Mouse (Mus musculus): ENCODE measurements around the gene Nkx1-1. TPM values are rescaled to one million over a fixed set of nuclear protein-coding genes. Genes with fewer than 3 reads are reported as not detected.

Gene Nkx1-1
- polyA plus RNA-seq, 2 experiments from 2014 or later, result not detected

DNA sequence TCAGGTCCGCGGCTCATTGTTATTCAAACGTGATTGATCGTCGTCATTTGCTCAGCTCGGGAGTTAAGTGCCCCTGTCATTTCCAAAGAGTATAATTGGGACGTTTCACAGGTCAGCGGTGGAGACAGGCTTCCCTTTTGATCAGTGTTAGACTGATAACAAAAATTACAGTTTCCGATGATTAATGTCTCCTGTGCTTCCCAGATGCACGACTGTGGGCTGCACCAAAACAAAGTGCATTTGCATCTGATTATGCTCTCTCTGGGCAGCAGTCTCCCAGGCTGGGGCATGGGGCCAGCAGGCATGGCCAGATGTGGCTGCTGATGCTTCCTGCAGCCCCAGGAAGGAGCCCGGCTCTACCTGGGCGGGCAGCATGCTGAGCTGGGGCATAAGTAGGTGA lies 33.0 kb downstream of the Nkx1-1 start:
- no peak for ATAC-seq

GRCm38 (mm10) chr5:33396828-33397227 lies 36.9 kb downstream of the Nkx1-1 start:
- ATAC-seq, result no peak

- no peak for ATAC-seq
These were observed 38.1 kb downstream of the Nkx1-1 start for GRCm38 (mm10) chr5:33395693-33396092.

- ATAC-seq, result peak; percentile 43
These were observed 40.0 kb downstream of the Nkx1-1 start for GRCm38 (mm10) chr5:33393803-33394202.

DNA sequence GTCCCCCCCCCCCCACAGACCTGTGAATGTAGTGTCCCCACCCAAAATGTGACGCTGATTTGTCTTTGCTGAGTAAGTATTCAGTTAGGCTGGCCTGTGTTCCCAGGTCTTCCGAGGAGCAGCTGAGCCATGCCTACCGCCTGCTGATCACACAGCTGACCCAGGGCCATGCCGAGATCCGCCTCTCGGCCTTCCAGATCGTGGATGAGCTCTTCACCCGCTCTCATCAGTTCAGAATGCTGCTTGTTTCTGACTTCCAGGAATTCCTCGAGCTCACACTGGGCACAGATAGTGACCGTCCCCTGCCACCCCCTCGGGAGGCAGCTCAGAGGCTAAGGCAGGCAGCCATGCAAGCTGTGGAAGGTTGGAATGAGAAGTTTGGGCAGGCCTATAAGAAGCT lies 46.2 kb downstream of the Nkx1-1 start:
- no peak for ATAC-seq

Other genes with a start within 250 kb of the Nkx1-1 start
- not detected for gene Spon2, start 215.5 kb downstream of the Nkx1-1 start, polyA plus RNA-seq (2017; shearing (Covaris generic))
- gene Ctbp1, start 159.0 kb downstream of the Nkx1-1 start, polyA plus RNA-seq (2017; shearing (Covaris generic)), result 10 to 100 TPM; 21.3 to 27.1 TPM
- gene Maea, start 98.5 kb downstream of the Nkx1-1 start, polyA plus RNA-seq (2017; shearing (Covaris generic)), result 10 to 100 TPM; 68.7 to 87.8 TPM
- gene Uvssa, start 55.4 kb downstream of the Nkx1-1 start, polyA plus RNA-seq (2017; shearing (Covaris generic)), result 10 to 100 TPM; 15.5 to 20.3 TPM
- 10 to 100 TPM; 23.2 to 28.0 TPM for gene Fam53a, start 195.7 kb upstream of the Nkx1-1 start, polyA plus RNA-seq (2017; shearing (Covaris generic))
- under 1 TPM; 0.62 to 0.64 TPM for gene Gm9903, start 195.9 kb upstream of the Nkx1-1 start, polyA plus RNA-seq (2017; shearing (Covaris generic))
- 100 to 1,000 TPM; 182 to 187 TPM for gene Slbp, start 218.6 kb upstream of the Nkx1-1 start, polyA plus RNA-seq (2017; shearing (Covaris generic))
- gene Tacc3, start 224.2 kb upstream of the Nkx1-1 start, polyA plus RNA-seq (2017; shearing (Covaris generic)), result 10 to 100 TPM; 51.6 to 56.2 TPM
- 10 to 100 TPM; 26.9 to 27.1 TPM for gene Tmem129, start 224.4 kb upstream of the Nkx1-1 start, polyA plus RNA-seq (2017; shearing (Covaris generic))

Measured in activated CD4-positive, CD25-positive, alpha-beta regulatory T cell, adult 4 months (primary cell).